Mouse (Mus musculus): ENCODE measurements at regions not wholly inside any gene's neighbourhood (a gene's known extent, or its start where the extent isn't known, plus 50 kb on each side); places are given as distances from the start of the nearest gene placed in this dataset.
A peak's percentile ranks its signal among the peaks of the same experiment; 100 is the strongest.

DNA sequence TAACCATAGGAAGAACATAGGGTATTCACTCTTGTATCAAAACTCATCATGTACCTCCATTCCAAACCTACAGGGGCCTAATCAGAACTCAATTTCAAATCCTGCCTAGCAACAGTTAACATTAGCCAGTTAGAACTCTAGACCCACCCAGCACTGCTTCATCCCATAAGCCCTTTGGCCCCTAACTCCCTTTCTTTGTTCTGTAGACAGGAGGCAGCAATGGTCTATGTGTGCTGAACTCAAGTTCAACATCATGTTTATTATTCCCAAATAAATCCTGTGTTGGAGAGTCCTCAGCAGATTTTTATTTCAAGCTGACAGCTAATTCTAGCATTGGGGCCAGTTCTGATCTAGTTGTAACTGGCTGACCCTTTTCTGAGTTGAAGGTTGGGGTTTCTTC is 112.2 kb downstream of the Ipo8 start:
- no peak for DNase-seq

DNA sequence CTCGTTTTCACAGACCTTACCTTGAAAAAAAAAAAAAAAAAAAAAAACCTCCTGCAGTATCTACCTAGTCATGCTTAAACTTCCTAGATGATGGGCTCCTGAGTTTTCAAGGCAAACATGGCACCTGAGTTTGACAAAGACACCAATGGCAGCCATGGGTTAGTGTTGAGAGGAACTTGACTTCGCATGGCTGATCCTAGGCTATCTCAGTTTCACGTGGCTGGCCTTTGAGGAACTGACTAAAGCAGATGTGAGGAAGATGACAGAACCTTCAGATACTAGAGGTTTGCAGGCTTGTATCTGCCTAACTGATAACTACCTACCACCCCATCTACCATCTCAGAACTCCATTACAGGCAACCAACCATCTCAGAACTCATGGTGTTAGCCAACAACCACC is 120.9 kb downstream of the Ipo8 start:
- DNase-seq, result no peak

- DNase-seq, result no peak
These were observed 122.9 kb downstream of the Ipo8 start for GRCm38 (mm10) chr6:148708389-148708788.

GRCm38 (mm10) chr6:148705711-148706110 is 125.6 kb downstream of the Ipo8 start:
- no peak for DNase-seq

GRCm38 (mm10) chr6:148693329-148693728 is 137.9 kb downstream of the Ipo8 start:
- no peak for DNase-seq

GRCm38 (mm10) chr6:148687770-148688169 is 143.5 kb downstream of the Ipo8 start:
- peak; percentile 5 to 12 for DNase-seq

GRCm38 (mm10) chr6:148660152-148660551 is 171.1 kb downstream of the Ipo8 start:
- DNase-seq, result no peak

DNA sequence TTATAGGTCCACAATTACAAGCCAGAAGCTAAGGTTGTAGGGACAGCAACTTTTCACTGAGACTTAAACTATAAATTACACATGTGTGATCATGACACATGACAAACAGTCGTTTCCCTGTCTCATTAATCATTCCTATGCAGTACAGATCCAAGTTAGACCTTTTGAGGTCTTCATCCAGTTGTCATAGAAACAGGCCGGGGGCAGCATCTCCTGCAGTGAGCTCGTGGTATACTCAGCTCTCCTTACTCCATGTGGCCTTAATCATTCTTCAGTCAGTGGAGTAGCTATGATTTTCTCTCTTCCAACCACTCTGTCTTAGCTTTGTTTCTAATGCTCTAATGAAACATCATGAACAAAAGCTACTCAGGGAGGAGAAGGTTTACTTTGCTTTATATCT is 178.1 kb downstream of the Ipo8 start:
- DNase-seq, result no peak

DNA sequence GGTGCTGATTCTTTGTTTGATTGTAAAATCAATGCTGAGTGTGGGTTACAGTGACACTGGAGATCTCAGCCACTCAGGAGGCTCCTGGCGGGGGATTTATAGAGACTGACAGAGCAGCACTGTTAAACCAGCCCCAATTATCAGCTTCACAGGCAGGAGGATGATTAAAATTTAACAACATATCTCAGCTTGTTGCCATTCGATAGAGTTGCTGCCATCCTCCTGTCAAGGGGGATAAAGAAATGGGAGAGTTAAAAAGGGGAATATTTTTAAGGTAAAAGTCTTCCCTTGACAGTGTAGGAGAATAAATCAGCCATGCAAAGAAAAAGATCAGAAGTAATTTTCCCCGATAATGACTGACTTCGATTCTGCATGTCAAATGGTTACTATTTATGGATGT is 178.8 kb downstream of the Ipo8 start:
- no peak for DNase-seq

- no peak for DNase-seq
These were observed 183.6 kb downstream of the Ipo8 start for GRCm38 (mm10) chr6:148647423-148648390.

DNA sequence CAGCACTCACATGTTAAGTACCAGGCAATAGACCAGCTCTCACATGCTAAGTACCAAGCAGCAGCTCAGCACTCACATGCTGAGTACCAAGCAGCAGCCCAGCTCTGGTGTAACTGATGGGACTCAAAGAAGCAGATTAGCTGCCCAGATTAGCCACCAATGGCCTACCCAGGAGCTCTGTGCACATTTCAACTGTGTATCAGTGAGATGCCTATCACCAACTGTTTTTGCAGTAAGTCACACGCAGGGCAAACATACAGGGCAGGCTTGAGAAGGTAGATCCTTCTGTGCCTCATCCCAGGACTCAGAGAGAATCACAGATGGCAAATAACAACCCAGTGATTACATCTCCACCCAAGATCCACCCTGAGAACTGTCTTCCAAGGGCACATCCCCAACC is 190.7 kb downstream of the Ipo8 start:
- DNase-seq, result no peak

DNA sequence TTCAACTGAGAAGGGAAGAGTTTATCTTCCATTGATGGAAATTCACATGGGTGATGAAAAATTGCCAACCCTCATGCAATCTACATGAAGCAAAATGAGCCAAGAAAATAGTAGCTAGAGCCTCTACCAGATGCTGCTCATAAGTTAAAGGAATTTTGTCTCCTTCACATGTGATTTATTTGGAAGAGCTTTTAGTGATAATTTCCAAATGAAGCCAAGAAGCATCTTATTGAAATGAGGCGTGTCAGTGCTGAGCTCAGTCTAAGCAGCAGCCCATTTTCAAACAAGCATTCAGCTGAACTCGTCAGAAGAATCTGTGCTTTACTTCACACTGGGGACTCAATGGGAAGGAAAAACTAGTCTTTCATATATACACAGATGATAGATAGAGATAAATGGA is 190.0 kb upstream of the Tmtc1 start:
- no peak for DNase-seq

DNA sequence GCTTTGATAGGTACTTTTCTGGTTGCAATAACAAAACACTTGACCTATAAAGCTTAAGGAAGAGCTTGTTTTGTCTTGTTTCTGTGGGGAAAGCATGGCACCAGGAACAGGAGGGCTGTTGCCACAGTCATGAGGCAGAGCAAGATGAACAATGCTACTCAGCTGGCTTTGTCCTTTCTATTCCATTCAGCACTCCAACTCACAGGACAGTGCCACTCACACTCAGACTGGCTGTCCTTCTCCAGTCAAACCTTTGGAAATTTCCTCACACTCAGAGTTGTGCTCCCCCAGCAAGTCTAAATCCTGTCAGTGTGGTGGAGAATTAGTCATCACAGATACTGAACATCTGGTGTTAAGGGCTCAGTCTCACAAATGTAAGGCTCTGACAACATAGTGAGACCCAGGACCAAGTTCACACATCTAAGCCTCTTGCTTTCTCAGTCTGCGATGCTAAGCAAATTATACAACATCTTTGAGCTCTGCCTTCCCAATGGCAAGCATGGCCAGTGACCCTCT is 183.0 kb upstream of the Tmtc1 start:
- DNase-seq, result no peak

- DNase-seq, result no peak
These were observed 179.1 kb upstream of the Tmtc1 start for GRCm38 (mm10) chr6:148623119-148623770.

DNA sequence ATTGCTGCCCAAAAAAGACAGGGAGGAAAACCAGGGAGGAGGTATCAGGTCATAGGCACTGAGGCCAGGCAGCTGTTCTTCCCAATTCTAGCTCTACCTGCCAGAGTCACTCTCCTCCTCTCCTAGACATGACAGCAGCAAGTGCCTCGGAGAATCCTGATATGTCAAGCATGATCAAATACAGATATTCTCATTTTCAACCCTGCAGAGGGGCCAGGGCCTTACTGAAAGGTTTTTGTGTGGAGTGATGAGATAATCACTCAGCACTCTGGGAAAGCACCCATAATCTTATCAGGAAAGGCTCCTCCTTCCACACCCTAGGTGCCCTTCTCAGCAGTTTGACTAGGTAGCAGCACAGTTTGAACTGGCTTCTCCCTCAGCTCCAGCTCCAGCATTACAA is 175.8 kb upstream of the Tmtc1 start:
- no peak for DNase-seq

DNA sequence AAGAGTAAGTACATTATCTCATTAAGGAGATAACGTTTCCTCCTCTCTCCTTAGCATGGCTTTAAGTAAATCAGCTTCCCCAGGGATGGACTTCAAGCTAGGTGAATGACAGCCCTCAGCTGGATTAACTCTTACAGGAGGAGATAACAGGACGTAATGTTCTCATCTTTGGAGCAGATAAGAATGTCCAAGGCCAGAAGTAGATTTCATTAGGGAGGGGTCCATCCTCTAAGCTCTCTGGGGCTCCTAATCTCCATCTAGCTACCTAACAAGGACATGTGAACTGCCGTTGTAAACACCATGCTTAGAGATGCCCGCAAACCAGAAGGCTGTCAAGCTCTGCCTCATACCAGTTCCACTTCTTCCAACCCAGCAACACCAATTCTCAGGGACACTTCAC is 171.7 kb upstream of the Tmtc1 start:
- no peak for DNase-seq

- no peak for DNase-seq
These were observed 171.3 kb upstream of the Tmtc1 start for GRCm38 (mm10) chr6:148615442-148615841.

GRCm38 (mm10) chr6:148608881-148609280 is 164.7 kb upstream of the Tmtc1 start:
- DNase-seq, result no peak

GRCm38 (mm10) chr6:148605226-148605625 is 161.0 kb upstream of the Tmtc1 start:
- no peak for DNase-seq

DNA sequence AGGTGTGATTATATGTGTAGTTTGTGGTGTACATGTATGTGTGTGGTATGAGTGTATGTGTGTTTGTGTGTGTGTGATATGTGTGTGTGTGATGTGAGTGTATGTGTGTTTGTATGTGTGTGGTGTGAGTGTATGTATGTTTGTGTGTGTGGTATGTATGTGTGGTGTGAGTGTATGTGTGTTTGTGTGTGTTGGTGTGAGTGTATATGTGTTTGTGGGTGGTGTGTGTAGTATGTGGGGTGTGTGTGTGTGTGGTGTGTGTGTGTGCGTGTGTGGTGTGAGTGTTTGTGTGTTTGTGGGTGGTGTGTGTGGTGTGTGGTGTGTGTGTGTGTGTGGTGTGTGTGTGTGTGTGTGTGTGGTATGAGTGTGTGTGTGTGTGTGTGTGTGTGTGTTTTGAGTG is 160.6 kb upstream of the Tmtc1 start:
- DNase-seq, result no peak

GRCm38 (mm10) chr6:148603878-148604277 is 159.7 kb upstream of the Tmtc1 start:
- DNase-seq, result no peak

DNA sequence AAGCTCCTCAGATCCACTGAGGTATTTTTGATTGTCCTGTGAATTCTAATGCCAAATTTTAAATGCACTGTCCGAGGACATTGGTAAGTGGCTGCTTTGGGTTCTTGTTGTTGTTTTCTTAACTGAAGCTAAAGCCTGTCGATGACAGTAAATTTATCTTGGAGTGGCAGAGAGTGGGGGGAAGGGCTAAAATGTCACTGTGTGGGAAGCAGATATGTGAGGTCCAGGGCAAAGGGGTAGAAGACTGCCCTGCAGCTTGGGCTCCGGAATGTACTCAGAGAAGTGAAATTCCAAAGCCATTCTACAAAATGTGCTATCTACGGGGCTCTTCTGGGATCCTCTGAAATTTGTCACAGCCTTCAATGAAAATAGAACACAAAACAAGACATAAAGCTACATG is 159.3 kb upstream of the Tmtc1 start:
- DNase-seq, result no peak

- DNase-seq, result no peak
These were observed 158.7 kb upstream of the Tmtc1 start for GRCm38 (mm10) chr6:148602894-148603293.

DNA sequence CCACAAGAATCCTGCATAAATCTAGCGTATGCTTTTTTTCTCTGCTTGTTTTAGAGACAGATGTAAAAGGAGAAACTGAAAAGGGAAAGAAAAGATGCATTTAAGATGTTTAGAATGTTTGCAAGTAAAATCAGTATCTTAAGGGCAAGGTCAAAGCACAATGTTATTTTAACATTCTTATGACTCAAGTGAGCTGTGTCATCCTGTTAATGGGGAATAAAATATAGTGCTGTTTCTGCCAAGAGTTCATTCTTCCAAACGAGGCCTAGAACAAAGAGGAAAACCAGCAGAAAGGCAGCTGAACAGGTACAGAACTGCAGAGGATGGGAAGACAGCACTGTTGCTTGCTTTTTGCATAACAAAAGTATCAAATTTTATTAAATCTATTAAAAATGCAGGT is 156.7 kb upstream of the Tmtc1 start:
- no peak for DNase-seq

Measured in cerebellum, adult 18-20 months (tissue).